7 mouse cellular contexts compared by ENCODE assay signal in genomic region chr9:108284410-108284809, GRCm38 (mm10). TPM values are rescaled to one million over a fixed set of nuclear protein-coding genes. Genes with fewer than 3 reads are reported as not detected.
DNase-seq lines count a peak whose midpoint lies in the region; ATAC-seq and TF ChIP-seq lines count a peak whose summit lies in the region.

No protein-coding gene starts in this region.

- H3K27ac ChIP-seq in bone marrow, adult 2 months (ENCODE audit: control insufficient read depth, insufficient read depth, low read depth, low read length, poor library complexity): no peak overlapping the region
- no peak overlapping the region for H3K27ac ChIP-seq in layer of hippocampus, adult 2 months

- peaks cover 2% of the 10 kb centered on the region; the same call in 1 of the 2 replicates for H3K27me3 ChIP-seq in G1E (ENCODE audit: insufficient read depth, low read length)

- H3K4me1 ChIP-seq in G1E (ENCODE audit: insufficient read depth, low read depth, low read length): peaks cover 9% of the 10 kb centered on the region
- peaks cover 1% of the 10 kb centered on the region; the same call in 1 of the 2 replicates for H3K4me1 ChIP-seq in bone marrow, adult 2 months (ENCODE audit: control insufficient read depth, insufficient read depth, low read length)

- no peak overlapping the region for H3K4me3 ChIP-seq in G1E (ENCODE audit: low read depth, low read length)
- no peak overlapping the region for H3K4me3 ChIP-seq in bone marrow, adult 2 months (replicated peaks; ENCODE audit: control insufficient read depth, low read depth, low read length)
- no peak overlapping the region for H3K4me3 ChIP-seq in layer of hippocampus, adult 2 months

- no peaks in the 10 kb centered on the region for H3K9me3 ChIP-seq in G1E (replicated peaks)

- no peaks in the 10 kb centered on the region for H3K36me3 ChIP-seq in G1E (replicated peaks)

- TF ChIP-seq CTCF in G1E (IDR thresholded peaks at IDR 0.05; ENCODE audit: low read depth, low read length): peak; percentile 78
- peak; percentile 59 for TF ChIP-seq CTCF in bone marrow, adult 2 months (IDR thresholded peaks at IDR 0.05; ENCODE audit: control insufficient read depth, insufficient read depth, low read length)
- peak; percentile 95 for TF ChIP-seq CTCF in layer of hippocampus, adult 2 months (conservative IDR thresholded peaks at IDR 0.05)

- TF ChIP-seq POLR2A in bone marrow, adult 2 months (IDR thresholded peaks at IDR 0.05; ENCODE audit: borderline replicate concordance, control insufficient read depth, low read depth, low read length): no peak

- WGBS in bone marrow, adult 2 months: 8% methylated on average over 6 of the region's 6 CpGs

- intact Hi-C loops in heart, postnatal 36 days (cut with DNase I): loop anchor here (1.0 to 5.0 kb wide), 4 partner anchors 37 to 190 kb away; partner anchors contain the start of gene Apeh

- peak; percentile 45; the same call in 1 of the 2 replicates for ATAC-seq in G1E (ENCODE audit: extremely low read depth, insufficient number of reproducible peaks, low FRiP score, poor library complexity, severe bottlenecking)

- DNase-seq in G1E (ENCODE audit: low spot score): peak; percentile 28
- DNase-seq in fibroblast of lung, adult 2 months (ENCODE audit: low read depth): peak; percentile 70
- DNase-seq in heart, postnatal 36 days: peak; percentile 77 to 86
- DNase-seq in layer of hippocampus, adult 2 months (ENCODE audit: low spot score in 2 of 2): peak; percentile 44 to 73
- peak; percentile 87 for DNase-seq in lung, postnatal 14 days
- DNase-seq in retina, postnatal 7 days (ENCODE audit: low read depth, low spot score): peak; percentile 72

RNA-seq across cellular contexts. Expression of gene Nicn1, which starts 5.8 kb away (rescaled TPM):
- 17.6 and 20.2 TPM in 2 replicates for total RNA-seq in G1E (2014; fragmentation: Nextera tagmentation)
- 5.8 and 7.6 TPM in 2 replicates for total RNA-seq in G1E (2017)
- polyA plus RNA-seq in G1E (2012): 0.35 and 0.52 TPM in 2 replicates
- 2.3 TPM in 2 replicates for polyA plus RNA-seq in bone marrow, adult 2 months (2011; ENCODE audit: insufficient read depth, insufficient read length, low replicate concordance, missing spikeins)
- 10 to 100 TPM; 21.3 to 21.5 TPM for total RNA-seq in heart, postnatal 36 days (2021)
- total RNA-seq in layer of hippocampus, adult 2 months (2021): 100 to 1,000 TPM; 109 to 114 TPM

RNA-seq across cellular contexts. Expression of gene Amt, which starts 12.2 kb away (rescaled TPM):
- total RNA-seq in G1E (2014; fragmentation: Nextera tagmentation) (0.90 and 1.2 TPM in 2 replicates), G1E (2017) (0.44 and 0.93 TPM in 2 replicates)
- polyA plus RNA-seq in G1E (2012): 0.03 and 0.09 TPM in 2 replicates
- polyA plus RNA-seq in bone marrow, adult 2 months (2011; ENCODE audit: insufficient read depth, insufficient read length, low replicate concordance, missing spikeins): 1.7 and 15.2 TPM in 2 replicates
- 1 to 10 TPM; 4.0 to 5.2 TPM for total RNA-seq in heart, postnatal 36 days (2021)
- total RNA-seq in layer of hippocampus, adult 2 months (2021): 10 to 100 TPM; 32.9 to 34.4 TPM

RNA-seq across cellular contexts. Expression of gene Dag1, which starts 20.7 kb away (rescaled TPM):
- total RNA-seq in G1E (2014; fragmentation: Nextera tagmentation) (21.9 and 22.1 TPM in 2 replicates), G1E (2017) (6.0 and 6.1 TPM in 2 replicates)
- 11.9 and 13.5 TPM in 2 replicates for polyA plus RNA-seq in G1E (2012)
- 2.6 and 2.7 TPM in 2 replicates for polyA plus RNA-seq in bone marrow, adult 2 months (2011; ENCODE audit: insufficient read depth, insufficient read length, low replicate concordance, missing spikeins)
- total RNA-seq in heart, postnatal 36 days (2021): 100 to 1,000 TPM; 320 to 353 TPM
- 10 to 100 TPM; 74.4 to 76.5 TPM for total RNA-seq in layer of hippocampus, adult 2 months (2021)

RNA-seq across cellular contexts. Expression of gene Rhoa, which starts 21.5 kb away (rescaled TPM):
- total RNA-seq in G1E (2014; fragmentation: Nextera tagmentation): 409 and 426 TPM in 2 replicates
- 215 and 235 TPM in 2 replicates for total RNA-seq in G1E (2017)
- 122 and 136 TPM in 2 replicates for polyA plus RNA-seq in G1E (2012)
- 138 and 223 TPM in 2 replicates for polyA plus RNA-seq in bone marrow, adult 2 months (2011; ENCODE audit: insufficient read depth, insufficient read length, low replicate concordance, missing spikeins)
- 100 to 1,000 TPM; 237 to 241 TPM for total RNA-seq in heart, postnatal 36 days (2021)
- total RNA-seq in layer of hippocampus, adult 2 months (2021): 100 to 1,000 TPM; 155 to 163 TPM

RNA-seq across cellular contexts. Expression of gene Tcta, which starts 21.6 kb away (rescaled TPM):
- total RNA-seq in G1E (2014; fragmentation: Nextera tagmentation) (24.2 TPM in 2 replicates), G1E (2017) (11.9 and 14.6 TPM in 2 replicates)
- 1.5 and 3.6 TPM in 2 replicates for polyA plus RNA-seq in G1E (2012)
- 5.6 and 13.2 TPM in 2 replicates for polyA plus RNA-seq in bone marrow, adult 2 months (2011; ENCODE audit: insufficient read depth, insufficient read length, low replicate concordance, missing spikeins)
- total RNA-seq in heart, postnatal 36 days (2021): 10 to 100 TPM; 59.3 to 62.3 TPM
- 10 to 100 TPM; 35.4 to 36.0 TPM for total RNA-seq in layer of hippocampus, adult 2 months (2021)

Comparison
In these comparisons a context has a peak if more than half of its experiments do, and no peak if none do; other contexts are left out.
1. DNase-seq: peak in every context shown above with its lines; median percentile 87 in lung, postnatal 14 days; 82 in heart, postnatal 36 days; 72 in retina, postnatal 7 days; 70 in fibroblast of lung, adult 2 months; 58 in layer of hippocampus, adult 2 months; 28 in G1E.
2. RNA of gene Nicn1, which starts 5.8 kb away (total RNA-seq): 109 to 114 TPM in layer of hippocampus, adult 2 months; 21.3 to 21.5 TPM in heart, postnatal 36 days and 5.8 to 20.2 TPM in G1E; every median in the first group is over 4 times any median in the second.
3. RNA of gene Amt, which starts 12.2 kb away (total RNA-seq): 32.9 to 34.4 TPM in layer of hippocampus, adult 2 months; 4.0 to 5.2 TPM in heart, postnatal 36 days and 0.44 to 1.2 TPM in G1E; every median in the first group is over 4 times any median in the second.
4. RNA of gene Dag1, which starts 20.7 kb away (total RNA-seq): 320 to 353 TPM in heart, postnatal 36 days; 74.4 to 76.5 TPM in layer of hippocampus, adult 2 months and 6.0 to 22.1 TPM in G1E; every median in the first group is over 4 times any median in the second.
5. Peak in every context shown above with its lines, with median percentiles within 50 percentile points of each other: CTCF ChIP-seq.